Mouse (Mus musculus): ENCODE measurements around the gene Zfp358. TPM values are rescaled to one million over a fixed set of nuclear protein-coding genes. Genes with fewer than 3 reads are reported as not detected.

Gene Zfp358
- total RNA-seq, 2 experiments from 2014 or later = 25.3 to 26.4 TPM

- intact Hi-C loops (cut with DNase I) = no loop called here
- no peak for DNase-seq (ENCODE audit: low spot score in 2 of 2)
Measured at GRCm38 (mm10) chr8:3537666-3538065, 44.7 kb downstream of the Zfp358 start.

DNA sequence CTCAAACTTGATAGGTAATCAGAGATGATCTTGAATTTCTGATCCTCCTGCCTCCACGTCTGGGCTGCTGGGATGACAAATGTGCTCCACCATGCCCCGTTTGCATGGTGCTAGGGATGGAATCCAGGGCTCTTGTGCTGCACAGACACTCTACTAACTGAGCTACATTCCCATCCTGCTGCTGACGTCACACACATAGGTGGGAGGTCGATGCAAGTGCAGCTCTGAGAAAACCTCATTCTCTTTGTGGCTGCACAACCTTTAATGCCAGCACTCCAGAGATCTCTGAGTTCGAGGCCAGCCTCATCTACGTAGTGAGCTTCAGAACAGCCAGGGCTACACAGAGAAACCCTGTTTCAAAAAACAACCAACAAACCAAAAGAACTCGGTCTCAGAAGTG, 46.2 kb downstream of the Zfp358 start:
- DNase-seq (ENCODE audit: low spot score in 2 of 2) = no peak
- intact Hi-C loops (cut with DNase I) = no loop called here

GRCm38 (mm10) chr8:3540076-3540475, 47.1 kb downstream of the Zfp358 start:
- intact Hi-C loops (cut with DNase I) = no loop called here
- no peak for DNase-seq (ENCODE audit: low spot score in 2 of 2)

DNA sequence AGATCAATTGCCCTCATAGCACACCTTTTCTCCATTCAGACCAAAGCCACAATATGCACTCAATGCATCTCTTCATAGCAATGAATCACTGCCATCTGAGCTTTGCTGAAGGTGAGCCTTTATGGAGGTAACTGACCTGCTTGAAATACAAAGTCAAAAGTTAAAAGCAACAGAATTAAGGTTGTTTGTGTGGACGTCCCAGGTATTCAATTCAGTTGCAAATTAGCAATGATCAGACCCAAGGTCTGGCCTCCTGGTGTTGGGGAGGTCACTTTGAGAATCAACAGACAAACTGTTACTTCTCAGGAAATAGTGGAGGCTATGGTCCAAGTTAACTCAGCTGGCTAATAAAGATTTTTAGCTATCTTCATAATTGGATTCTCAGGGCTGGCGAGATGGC, 53.6 kb downstream of the Zfp358 start:
- DNase-seq (ENCODE audit: low spot score in 2 of 2) = no peak
- intact Hi-C loops (cut with DNase I) = no loop called here

Other genes starting within 250 kb of the Zfp358 start
- gene Insr, start 213.5 kb upstream of the Zfp358 start, total RNA-seq (2021) = 10 to 100 TPM; 45.3 to 48.9 TPM
- not detected for gene A430078G23Rik, start 139.7 kb upstream of the Zfp358 start, total RNA-seq (2021)
- gene Arhgef18, start 100.1 kb upstream of the Zfp358 start, total RNA-seq (2021) = 10 to 100 TPM; 38.1 to 40.7 TPM
- gene Pex11g, start 25.5 kb upstream of the Zfp358 start, total RNA-seq (2021) = 1 to 10 TPM in 1 of 2 experiments, under 1 TPM in 1; 0.74 to 1.2 TPM
- under 1 TPM; 0.21 to 0.53 TPM for gene Tex45, start 22.3 kb upstream of the Zfp358 start, total RNA-seq (2021)
- 10 to 100 TPM; 79.9 to 81.5 TPM for gene Mcoln1, start 7.3 kb downstream of the Zfp358 start, total RNA-seq (2021)
- gene Pnpla6, start 22.2 kb downstream of the Zfp358 start, total RNA-seq (2021) = 10 to 100 TPM; 70.2 to 74.8 TPM
- not detected for gene C330021F23Rik, start 74.9 kb downstream of the Zfp358 start, total RNA-seq (2021)
- gene Camsap3, start 94.2 kb downstream of the Zfp358 start, total RNA-seq (2021) = 10 to 100 TPM; 45.8 to 45.9 TPM
- gene Xab2, start 128.2 kb downstream of the Zfp358 start, total RNA-seq (2021) = 10 to 100 TPM; 32.7 to 34.4 TPM
- 10 to 100 TPM; 88.1 to 92.9 TPM for gene Pet100, start 128.4 kb downstream of the Zfp358 start, total RNA-seq (2021)
- 1 to 10 TPM in 1 of 2 experiments, under 1 TPM in 1; 0.78 to 1.1 TPM for gene Pcp2, start 132.4 kb downstream of the Zfp358 start, total RNA-seq (2021)
- gene Stxbp2, start 137.8 kb downstream of the Zfp358 start, total RNA-seq (2021) = 10 to 100 TPM; 39.2 to 50.8 TPM
- gene Retn, start 162.6 kb downstream of the Zfp358 start, total RNA-seq (2021) = under 1 TPM; 0.42 to 0.53 TPM
- gene Mcemp1, start 172.6 kb downstream of the Zfp358 start, total RNA-seq (2021) = under 1 TPM in 1 of 2 experiments, not detected in 1; 0.24 TPM
- gene Fcor, start 179.2 kb downstream of the Zfp358 start, total RNA-seq (2021) = 10 to 100 TPM; 16.3 to 18.6 TPM
- 10 to 100 TPM; 27.5 to 28.6 TPM for gene Trappc5, start 183.2 kb downstream of the Zfp358 start, total RNA-seq (2021)
- not detected for gene Fcer2a, start 201.0 kb downstream of the Zfp358 start, total RNA-seq (2021)
- gene Clec4g, start 227.5 kb downstream of the Zfp358 start, total RNA-seq (2021) = not detected

Measured in left cerebral cortex, postnatal 14 days (tissue).